Mouse (Mus musculus) thymus, adult 2 months (tissue): ENCODE data around the gene Ttll5.

ENCODE experiments used
- CTCF ChIP-seq: fragments of 200-500 bp; IDR thresholded peaks from 2 replicates; pipeline ENCODE4 v1.5.1; 2012; ENCODE audit warnings: mild to moderate bottlenecking, control low read depth, low read length, moderate library complexity, borderline replicate concordance; ENCODE audit not compliant: control insufficient read depth, poor library complexity, insufficient read depth; ENCODE audit errors: extremely low read depth
- POLR2A ChIP-seq: fragments of 200-500 bp; IDR thresholded peaks from 2 replicates; pipeline ENCODE4 v1.6.1; 2012; ENCODE audit warnings: mild to moderate bottlenecking, low read length, control low read depth, moderate library complexity; ENCODE audit not compliant: control insufficient read depth, poor library complexity, insufficient read depth; ENCODE audit errors: extremely low read depth

- TF ChIP-seq CTCF (no peak), POLR2A (no peak)
Measured at GRCm38 (mm10) chr12:86035586-86035985, 211.1 kb downstream of the Ttll5 start.
